Mouse (Mus musculus): ENCODE results near the gene Ttll5.

- TF ChIP-seq CTCF (IDR thresholded peaks at IDR 0.05; ENCODE audit: extremely low read depth, insufficient read depth, low read length) (no peak), POLR2A (IDR thresholded peaks at IDR 0.05; ENCODE audit: extremely low read depth, insufficient read depth, low read length) (no peak)
Observed at GRCm38 (mm10) chr12:86017360-86017759, 192.9 kb downstream of the Ttll5 start.
